Mouse (Mus musculus) ES-E14 (cell line): Measurements from ENCODE around the gene Ugt1a1. TPM values are rescaled to one million over a fixed set of nuclear protein-coding genes. Genes with fewer than 3 reads are reported as not detected.

Experiments used
- DNase-seq: peaks from one replicate; pipeline ENCODE4 v3.0.0-alpha.2; 2013; ENCODE audit warnings: low read depth, low spot score
- H3K27ac ChIP-seq: 2 replicates; pipeline ENCODE4 v1.5.1; 2012; ENCODE audit warnings: low read depth, mild to moderate bottlenecking, low read length, moderate library complexity, mixed read lengths; ENCODE audit not compliant: poor library complexity, insufficient read depth, severe bottlenecking
- H3K36me3 ChIP-seq: 2 replicates; pipeline ENCODE4 v1.6.1; 2012; ENCODE audit warnings: mild to moderate bottlenecking, low read length, moderate library complexity, mixed read lengths; ENCODE audit not compliant: control insufficient read depth, poor library complexity, insufficient read depth, severe bottlenecking
- H3K4me1 ChIP-seq, 2 experiments: fragments of 150-350 bp in 1 of 2; sonication (generic) in 1 of 2; 2 replicates each; pipeline ENCODE4 v1.6.1; 2012; ENCODE audit warnings: low read length in 2 of 2, mild to moderate bottlenecking in 1 of 2, mixed read lengths in 1 of 2; ENCODE audit not compliant: control insufficient read depth in 2 of 2, insufficient read depth in 2 of 2, poor library complexity in 1 of 2
- H3K4me3 ChIP-seq, 2 experiments: fragments of 150-350 bp in 1 of 2; sonication (generic) in 1 of 2; 2 replicates each; pipeline ENCODE4 v1.5.1; 2012; ENCODE audit warnings: low read length in 2 of 2, low read depth in 1 of 2, mild to moderate bottlenecking in 1 of 2, mixed read lengths in 1 of 2; ENCODE audit not compliant: insufficient read depth in 1 of 2, poor library complexity in 1 of 2, severe bottlenecking in 1 of 2
- H3K9ac ChIP-seq: 2 replicates; pipeline ENCODE4 v1.6.1; 2012; ENCODE audit warnings: low read depth, mild to moderate bottlenecking, low read length, mixed read lengths; ENCODE audit not compliant: poor library complexity, insufficient read depth, severe bottlenecking
- H3K9me3 ChIP-seq: fragments of 150-350 bp; sonication (generic); 2 replicates; pipeline ENCODE4 v1.6.1; 2012; ENCODE audit warnings: low read depth, mild to moderate bottlenecking, low read length; ENCODE audit not compliant: control insufficient read depth, insufficient read depth
- CHD2 ChIP-seq: IDR thresholded peaks from 2 replicates; pipeline ENCODE4 v1.6.1; 2014; ENCODE audit warnings: mild to moderate bottlenecking, low read depth, low read length, inconsistent platforms
- HCFC1 ChIP-seq: IDR thresholded peaks from 2 replicates; pipeline ENCODE4 v1.6.1; 2012; ENCODE audit warnings: low read length, inconsistent platforms, borderline replicate concordance; ENCODE audit not compliant: insufficient read depth
- MAFK ChIP-seq: IDR thresholded peaks from 2 replicates; pipeline ENCODE4 v1.6.1; 2014; ENCODE audit warnings: mild to moderate bottlenecking, low read depth, low read length, inconsistent platforms; ENCODE audit not compliant: insufficient read depth
- ZC3H11A ChIP-seq: IDR thresholded peaks from 2 replicates; pipeline ENCODE4 v1.6.1; 2012; ENCODE audit warnings: low read depth, mild to moderate bottlenecking, inconsistent platforms, low read length, borderline replicate concordance
- ZNF384 ChIP-seq: IDR thresholded peaks from 2 replicates; pipeline ENCODE4 v1.6.1; 2012; ENCODE audit warnings: low read depth, low read length, inconsistent platforms
- in situ Hi-C, 2 experiments: fragments of 600-800 bp; cut with MboI; formaldehyde crosslinking; loops; one replicate each; pipeline ENCODE4 v1.15.1; 2025; ENCODE audit warnings: low sequenced_read_pairs in 2 of 2, inconsistent platforms in 1 of 2; ENCODE audit not compliant: unreplicated experiment in 2 of 2
- total RNA-seq: library from RNA; depleted of rRNA; stranded (reverse); fragments of 300-350 nt; gene quantifications from 2 replicates; pipeline ENCODE4 v1.2.3, GENCODE M21; 2012

Gene Ugt1a1
- total RNA-seq, 1 experiment = not detected

DNA sequence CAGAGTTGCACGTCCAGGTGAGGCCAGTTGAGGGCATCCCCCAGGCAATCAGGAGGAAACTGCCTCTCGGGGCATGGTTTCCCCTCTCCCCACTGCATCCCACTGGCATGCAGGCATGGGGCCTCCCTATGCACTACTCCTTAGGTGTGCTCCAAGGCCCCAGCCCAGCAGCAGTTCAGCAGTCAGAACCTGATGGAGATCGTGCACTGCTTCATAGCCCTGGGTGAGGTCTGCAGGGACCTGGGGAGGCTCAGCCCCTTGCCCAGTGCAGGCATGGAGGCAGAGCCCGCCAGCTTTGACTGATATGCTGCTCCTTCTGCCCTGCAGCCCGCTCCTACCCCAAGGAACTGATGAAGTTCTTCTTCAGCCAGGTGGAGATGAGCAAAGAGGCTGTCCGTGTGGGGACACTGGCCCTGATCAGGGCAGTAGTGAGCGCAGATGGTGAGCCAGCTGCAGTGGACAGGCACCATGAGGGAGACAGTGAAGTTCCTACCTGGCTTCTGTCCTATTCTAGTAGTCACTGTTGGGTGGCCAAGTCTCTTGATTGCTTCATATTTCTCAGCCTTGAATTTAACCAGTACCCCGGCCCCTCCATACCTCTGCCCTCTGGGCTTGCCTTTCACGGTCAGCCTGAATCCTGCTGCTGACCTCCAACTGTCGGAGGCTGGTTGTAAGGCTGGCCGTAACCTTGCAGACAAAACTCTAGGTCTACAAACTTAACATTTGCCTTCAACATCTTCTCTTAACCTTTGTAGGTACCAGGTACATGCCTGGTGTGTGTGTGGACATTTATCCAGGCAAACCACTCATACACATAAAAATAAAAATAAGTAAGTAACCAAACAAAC lies 23.5 kb downstream of the Ugt1a1 start:
- DNase-seq = no peak
- H3K4me3 ChIP-seq = no peak overlapping the region
- in situ Hi-C loops = no loop called here
- no peaks in the 10 kb centered on the region for H3K9me3 ChIP-seq
- no peaks in the 10 kb centered on the region for H3K4me1 ChIP-seq
- no peak for TF ChIP-seq CHD2
- no peak for TF ChIP-seq HCFC1
- no peak for TF ChIP-seq ZNF384
- TF ChIP-seq MAFK = no peak
- TF ChIP-seq ZC3H11A = no peak
- no peak overlapping the region for H3K9ac ChIP-seq
- no peak overlapping the region; the same call in 1 of the 2 replicates for H3K27ac ChIP-seq
- no peaks in the 10 kb centered on the region for H3K36me3 ChIP-seq

DNA sequence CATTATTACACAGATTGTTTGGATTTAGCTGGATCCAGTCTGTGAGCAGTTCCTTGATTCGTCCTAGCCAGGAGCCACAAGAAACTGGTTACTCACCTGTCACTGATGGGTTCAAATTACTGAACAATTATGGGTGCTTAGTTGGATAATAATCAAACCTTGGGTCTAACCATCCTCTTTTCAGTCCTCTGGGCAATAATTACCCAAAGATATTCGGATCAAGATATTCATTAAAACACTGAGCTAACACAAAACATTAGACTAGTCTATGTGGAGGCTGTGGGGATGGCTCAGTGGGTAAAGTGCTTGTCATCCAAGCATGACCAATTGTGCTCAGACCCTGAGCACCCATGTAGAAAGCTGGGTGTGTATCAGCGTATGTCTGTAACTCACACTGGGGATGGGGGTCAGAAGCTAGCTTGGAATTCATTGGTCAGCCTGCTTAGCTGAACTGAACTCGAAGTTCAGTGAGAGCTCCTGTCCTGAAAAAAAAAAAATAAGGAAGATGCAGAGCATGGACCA lies 24.2 kb downstream of the Ugt1a1 start:
- Histone ChIP-seq H3K9ac (no peak overlapping the region), H3K27ac (no peak overlapping the region), H3K9me3 (no peaks in the 10 kb centered on the region), H3K36me3 (no peaks in the 10 kb centered on the region), H3K4me3 (no peak overlapping the region), H3K4me1 (no peaks in the 10 kb centered on the region)
- in situ Hi-C loops = no loop called here
- TF ChIP-seq ZC3H11A (no peak), CHD2 (no peak), MAFK (no peak), ZNF384 (no peak), HCFC1 (no peak)
- DNase-seq = no peak

DNA sequence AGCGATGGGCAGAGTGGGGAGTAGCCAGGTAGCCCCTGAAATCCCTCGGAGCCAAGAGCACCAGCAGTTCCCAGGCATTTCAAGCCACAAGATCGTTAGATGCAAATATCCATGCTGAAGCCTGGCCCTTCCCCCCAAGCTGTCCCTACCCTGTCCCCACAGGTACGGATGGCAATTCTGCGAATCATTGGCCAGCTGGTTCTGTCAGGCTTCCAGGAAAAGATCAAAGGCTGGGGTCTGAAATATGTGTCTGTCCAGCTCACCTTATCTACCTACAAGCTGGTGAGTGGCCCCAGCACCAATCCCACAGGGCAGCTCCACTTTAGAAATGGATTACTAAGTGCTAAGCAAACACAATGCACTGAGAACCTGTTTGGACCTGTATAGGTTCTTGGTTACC lies 25.6 kb downstream of the Ugt1a1 start:
- in situ Hi-C loops = no loop called here
- Histone ChIP-seq H3K36me3 (no peaks in the 10 kb centered on the region), H3K27ac (no peak overlapping the region), H3K4me3 (no peak overlapping the region), H3K9me3 (no peaks in the 10 kb centered on the region), H3K9ac (no peak overlapping the region), H3K4me1 (no peaks in the 10 kb centered on the region)
- no peak for DNase-seq
- no peak for TF ChIP-seq HCFC1
- no peak for TF ChIP-seq MAFK
- no peak for TF ChIP-seq ZNF384
- no peak for TF ChIP-seq CHD2
- no peak for TF ChIP-seq ZC3H11A

DNA sequence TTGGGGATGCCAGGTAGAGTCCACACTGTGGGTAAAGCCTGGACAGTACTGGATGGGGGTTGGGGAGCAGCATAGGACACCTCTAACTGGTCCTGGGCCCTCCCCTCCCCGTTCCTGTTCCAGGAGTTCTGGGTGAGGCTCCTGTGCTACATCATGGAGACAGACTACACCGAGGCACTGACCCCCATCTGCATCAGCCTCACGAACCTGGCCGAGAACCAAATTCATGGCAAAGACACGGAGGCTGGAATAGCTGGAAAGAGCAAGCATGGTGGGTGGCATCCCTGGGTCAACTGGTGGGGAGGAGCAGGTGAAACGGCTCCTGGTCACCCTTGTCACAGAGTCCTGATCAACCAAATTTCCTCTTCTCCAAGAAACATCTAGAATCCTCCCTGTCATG lies 27.0 kb downstream of the Ugt1a1 start:
- Histone ChIP-seq H3K9ac (no peak overlapping the region), H3K36me3 (no peaks in the 10 kb centered on the region), H3K4me1 (no peaks in the 10 kb centered on the region), H3K4me3 (no peak overlapping the region), H3K27ac (no peak overlapping the region), H3K9me3 (no peaks in the 10 kb centered on the region)
- in situ Hi-C loops = no loop called here
- TF ChIP-seq ZNF384 (no peak), ZC3H11A (no peak), CHD2 (no peak), HCFC1 (no peak), MAFK (no peak)
- no peak for DNase-seq
